Mouse (Mus musculus): Measurements from ENCODE around the gene Emilin1. TPM values are rescaled to one million over a fixed set of nuclear protein-coding genes. Genes with fewer than 3 reads are reported as not detected.
A peak's percentile ranks its signal among the peaks of the same experiment; 100 is the strongest.

Emilin1 gene
- polyA plus RNA-seq, 1 experiment from 2014 or later = 30.7 TPM

DNA sequence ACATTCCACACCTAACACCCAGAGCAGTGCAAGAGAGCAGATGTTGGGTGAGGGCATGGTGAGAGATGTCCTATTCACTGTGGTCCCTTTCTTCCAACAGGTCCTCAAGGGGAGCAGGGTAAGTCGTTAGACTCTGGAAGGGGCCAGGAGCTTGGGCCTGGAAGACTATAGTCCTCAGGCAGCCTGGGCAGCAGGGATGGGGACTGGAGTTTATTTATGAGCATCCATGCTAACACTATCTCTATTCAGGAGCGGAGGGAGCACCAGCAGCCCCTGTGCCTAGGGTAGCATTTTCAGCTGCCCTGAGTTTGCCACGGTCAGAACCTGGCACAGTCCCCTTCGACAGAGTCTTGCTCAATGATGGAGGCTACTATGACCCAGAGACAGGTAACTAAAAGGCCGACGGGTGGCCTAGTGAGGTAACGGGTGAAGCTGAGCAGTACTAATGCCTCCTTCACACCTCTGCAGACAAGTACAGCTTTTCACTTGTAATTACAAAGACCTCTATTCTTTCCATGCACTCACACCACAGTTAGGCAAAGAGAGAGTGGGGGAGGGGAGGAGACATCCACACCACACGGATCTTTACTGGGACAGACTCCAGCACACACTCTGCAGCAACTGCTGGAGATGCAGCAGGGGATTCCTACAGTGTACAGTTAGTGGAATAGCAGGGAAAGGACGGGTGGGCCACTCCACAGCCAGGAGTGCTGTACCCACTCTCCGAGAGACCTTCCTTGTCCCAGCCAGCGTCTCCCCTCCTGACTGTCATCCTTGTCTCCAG lies 6.8 kb downstream of the Emilin1 start:
- 60% methylated on average over 11 of the region's 11 CpGs for WGBS
- Histone ChIP-seq H3K9ac (no peak overlapping the region), H3K4me3 (no peak overlapping the region), H3K27me3 (0 out of 2 replicates have a peak, but pooled peaks cover 2% of the 10 kb centered on the region), H3K27ac (replicated peaks) (no peak overlapping the region), H3K9me3 (no peaks in the 10 kb centered on the region), H3K4me1 (replicated peaks) (peaks cover 40% of the 10 kb centered on the region), H3K36me3 (no peaks in the 10 kb centered on the region), H3K4me2 (peak overlapping the region; percentile 84; the same call in 1 of the 2 replicates)
- no peak for ATAC-seq (ENCODE audit: low read depth)

DNA sequence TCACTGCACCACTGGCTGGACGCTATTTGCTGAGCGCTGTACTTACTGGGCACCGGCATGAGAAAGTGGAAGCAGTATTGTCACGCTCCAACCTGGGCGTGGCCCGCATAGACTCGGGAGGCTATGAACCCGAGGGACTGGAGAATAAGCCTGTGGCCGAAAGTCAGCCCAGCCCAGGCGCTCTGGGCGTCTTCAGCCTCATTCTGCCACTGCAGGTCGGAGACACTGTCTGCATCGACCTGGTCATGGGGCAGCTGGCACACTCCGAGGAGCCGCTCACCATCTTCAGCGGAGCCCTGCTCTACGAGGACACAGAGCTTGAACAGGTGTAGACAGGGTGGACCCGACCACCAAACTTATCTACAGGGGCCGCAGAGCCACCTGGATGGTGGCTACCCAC lies 7.4 kb downstream of the Emilin1 start:
- H3K36me3 ChIP-seq = no peaks in the 10 kb centered on the region
- 0 out of 2 replicates have a peak, but pooled peaks cover 2% of the 10 kb centered on the region for H3K27me3 ChIP-seq
- H3K27ac ChIP-seq (replicated peaks) = no peak overlapping the region
- peak overlapping the region; percentile 84 for H3K4me2 ChIP-seq
- no peak overlapping the region for H3K4me3 ChIP-seq
- H3K4me1 ChIP-seq (replicated peaks) = peaks cover 34% of the 10 kb centered on the region
- no peak overlapping the region for H3K9ac ChIP-seq
- ATAC-seq (ENCODE audit: low read depth) = peak; percentile 2; the same call in 1 of the 2 replicates
- WGBS = 56% methylated on average over 19 of the region's 19 CpGs
- no peaks in the 10 kb centered on the region for H3K9me3 ChIP-seq

GRCm38 (mm10) chr5:30921256-30922033 lies 8.2 kb downstream of the Emilin1 start, which contains the start of gene Khk:
Gene Khk, plus strand, starts transcription at chr5:30921431.
- Histone ChIP-seq H3K36me3 (no peaks in the 10 kb centered on the region), H3K9ac (peak within 1 kb of the TSS; percentile 71), H3K27me3 (0 out of 2 replicates have a peak, but pooled peaks cover 2% of the 10 kb centered on the region), H3K27ac (replicated peaks) (peak within 1 kb of the TSS; percentile 73), H3K9me3 (no peaks in the 10 kb centered on the region), H3K4me3 (peak within 1 kb of the TSS; percentile 49), H3K4me2 (peak within 1 kb of the TSS; percentile 84), H3K4me1 (replicated peaks) (peaks cover 28% of the 10 kb centered on the region)
- ATAC-seq (ENCODE audit: low read depth) = peak; percentile 73
- 1% methylated on average over 39 of the region's 40 CpGs for whole genome bisulfite sequencing

- peak overlapping the region; percentile 49; the same call in 1 of the 2 replicates for H3K4me3 ChIP-seq
- peaks cover 28% of the 10 kb centered on the region for H3K4me1 ChIP-seq (replicated peaks)
- no peak for ATAC-seq (ENCODE audit: low read depth)
- H3K27me3 ChIP-seq = 0 out of 2 replicates have a peak, but pooled peaks cover 2% of the 10 kb centered on the region
- no peak overlapping the region for H3K27ac ChIP-seq (replicated peaks)
- no peaks in the 10 kb centered on the region for H3K36me3 ChIP-seq
- H3K9me3 ChIP-seq = no peaks in the 10 kb centered on the region
- 77% methylated on average over 10 of the region's 10 CpGs for WGBS
- H3K9ac ChIP-seq = peak overlapping the region; percentile 71
- peak overlapping the region; percentile 84 for H3K4me2 ChIP-seq
Measured at GRCm38 (mm10) chr5:30922581-30923041, 9.4 kb downstream of the Emilin1 start.

- Histone ChIP-seq H3K36me3 (no peaks in the 10 kb centered on the region), H3K9ac (no peak overlapping the region), H3K4me1 (replicated peaks) (peaks cover 28% of the 10 kb centered on the region), H3K9me3 (no peaks in the 10 kb centered on the region), H3K4me3 (no peak overlapping the region), H3K27ac (replicated peaks) (no peak overlapping the region), H3K4me2 (no peak overlapping the region), H3K27me3 (0 out of 2 replicates have a peak, but pooled peaks cover 2% of the 10 kb centered on the region)
- no peak for ATAC-seq (ENCODE audit: low read depth)
- WGBS = 87% methylated on average over 6 of the region's 6 CpGs
Measured at GRCm38 (mm10) chr5:30923119-30923518, 9.9 kb downstream of the Emilin1 start.

DNA sequence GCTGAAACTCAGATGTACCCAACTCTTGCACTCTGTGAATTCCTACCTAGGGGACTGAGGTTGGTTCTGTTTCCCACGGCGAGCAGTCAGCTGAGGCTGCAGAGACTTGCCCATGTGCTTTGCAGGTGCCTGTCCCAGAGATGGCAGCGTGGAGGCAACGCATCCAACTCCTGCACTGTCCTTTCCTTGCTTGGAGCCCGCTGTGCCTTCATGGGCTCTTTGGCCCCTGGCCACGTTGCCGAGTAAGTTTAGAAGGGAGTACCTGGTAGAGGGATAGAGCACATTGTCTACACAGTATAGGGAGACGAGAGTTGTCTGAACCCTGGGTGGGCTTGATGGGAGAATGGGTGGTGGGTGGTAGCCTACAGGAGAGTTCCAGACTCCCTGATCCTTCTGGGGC lies 11.4 kb downstream of the Emilin1 start:
- ATAC-seq (ENCODE audit: low read depth) = no peak
- H3K9me3 ChIP-seq = no peaks in the 10 kb centered on the region
- no peak overlapping the region for H3K27ac ChIP-seq (replicated peaks)
- H3K4me1 ChIP-seq (replicated peaks) = peaks cover 28% of the 10 kb centered on the region
- H3K36me3 ChIP-seq = no peaks in the 10 kb centered on the region
- no peak overlapping the region for H3K9ac ChIP-seq
- no peak overlapping the region for H3K4me3 ChIP-seq
- 83% methylated on average over 8 of the region's 8 CpGs for WGBS
- H3K27me3 ChIP-seq = 0 out of 2 replicates have a peak, but pooled peaks cover 2% of the 10 kb centered on the region
- H3K4me2 ChIP-seq = no peak overlapping the region

- no peak overlapping the region for H3K4me3 ChIP-seq
- H3K36me3 ChIP-seq = no peaks in the 10 kb centered on the region
- no peaks in the 10 kb centered on the region for H3K9me3 ChIP-seq
- H3K4me2 ChIP-seq = no peak overlapping the region
- 85% methylated on average over 5 of the region's 5 CpGs for WGBS
- H3K27ac ChIP-seq (replicated peaks) = no peak overlapping the region
- H3K27me3 ChIP-seq = 0 out of 2 replicates have a peak, but pooled peaks cover 2% of the 10 kb centered on the region
- no peak overlapping the region for H3K9ac ChIP-seq
- peaks cover 23% of the 10 kb centered on the region for H3K4me1 ChIP-seq (replicated peaks)
- no peak for ATAC-seq (ENCODE audit: low read depth)
Measured at GRCm38 (mm10) chr5:30925217-30925616, 12.0 kb downstream of the Emilin1 start.

- Histone ChIP-seq H3K4me1 (replicated peaks) (peaks cover 14% of the 10 kb centered on the region), H3K27ac (replicated peaks) (no peak overlapping the region), H3K27me3 (0 out of 2 replicates have a peak, but pooled peaks cover 2% of the 10 kb centered on the region), H3K9ac (no peak overlapping the region), H3K4me3 (no peak overlapping the region), H3K36me3 (no peaks in the 10 kb centered on the region), H3K9me3 (no peaks in the 10 kb centered on the region), H3K4me2 (no peak overlapping the region)
- ATAC-seq (ENCODE audit: low read depth) = no peak
- WGBS = 80% methylated on average over 2 of the region's 2 CpGs
Measured at GRCm38 (mm10) chr5:30926073-30926472, 12.9 kb downstream of the Emilin1 start.

DNA sequence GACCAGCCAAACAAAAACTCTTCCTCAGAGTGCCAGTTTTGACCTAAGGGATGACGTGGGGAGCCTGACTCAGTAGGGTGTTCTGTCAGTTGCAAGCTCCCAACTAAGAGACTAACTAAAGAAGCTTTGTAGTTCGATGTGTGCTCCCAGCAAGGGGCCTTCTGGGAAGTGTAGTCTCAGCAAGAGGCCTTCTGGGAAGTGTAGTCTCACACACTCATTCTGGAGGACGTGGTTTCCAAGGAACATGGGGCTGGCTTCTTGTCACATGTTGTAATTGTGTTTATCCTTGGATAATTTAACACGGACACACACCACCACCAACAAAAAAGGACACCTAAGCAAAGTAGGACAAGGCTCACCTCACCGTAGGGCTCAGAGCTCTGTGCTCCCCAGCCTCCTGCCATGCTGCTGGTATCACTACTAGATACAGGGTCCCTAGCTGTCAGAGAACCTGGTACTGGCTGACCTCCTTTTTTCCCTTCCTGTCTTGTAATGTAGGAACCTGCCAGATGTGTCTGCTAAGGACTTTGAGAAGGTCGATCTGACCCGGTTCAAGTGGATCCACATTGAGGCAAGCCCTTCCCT lies 14.8 kb downstream of the Emilin1 start:
- H3K9ac ChIP-seq = no peak overlapping the region
- H3K27ac ChIP-seq (replicated peaks) = no peak overlapping the region
- whole genome bisulfite sequencing = 39% methylated on average over 7 of the region's 7 CpGs
- H3K4me2 ChIP-seq = peak overlapping the region; percentile 46
- no peaks in the 10 kb centered on the region for H3K36me3 ChIP-seq
- 0 out of 2 replicates have a peak, but pooled peaks cover 2% of the 10 kb centered on the region for H3K27me3 ChIP-seq
- no peak overlapping the region for H3K4me3 ChIP-seq
- ATAC-seq (ENCODE audit: low read depth) = peak; percentile 68
- no peaks in the 10 kb centered on the region for H3K9me3 ChIP-seq
- no peaks in the 10 kb centered on the region for H3K4me1 ChIP-seq (replicated peaks)

GRCm38 (mm10) chr5:30930121-30930520 lies 16.9 kb downstream of the Emilin1 start:
- H3K36me3 ChIP-seq = no peaks in the 10 kb centered on the region
- no peaks in the 10 kb centered on the region for H3K4me1 ChIP-seq (replicated peaks)
- ATAC-seq (ENCODE audit: low read depth) = no peak
- 38% methylated on average over 4 of the region's 4 CpGs for WGBS
- no peak overlapping the region for H3K4me3 ChIP-seq
- H3K27ac ChIP-seq (replicated peaks) = no peak overlapping the region
- no peak overlapping the region for H3K4me2 ChIP-seq
- no peak overlapping the region for H3K9ac ChIP-seq
- no peaks in the 10 kb centered on the region for H3K27me3 ChIP-seq
- no peaks in the 10 kb centered on the region for H3K9me3 ChIP-seq

GRCm38 (mm10) chr5:30930846-30931245 lies 17.6 kb downstream of the Emilin1 start:
- no peak overlapping the region for H3K4me2 ChIP-seq
- no peak overlapping the region for H3K27ac ChIP-seq (replicated peaks)
- WGBS = 80% methylated on average over 6 of the region's 6 CpGs
- H3K4me1 ChIP-seq (replicated peaks) = no peaks in the 10 kb centered on the region
- H3K4me3 ChIP-seq = no peak overlapping the region
- H3K36me3 ChIP-seq = no peaks in the 10 kb centered on the region
- ATAC-seq (ENCODE audit: low read depth) = no peak
- H3K27me3 ChIP-seq = no peaks in the 10 kb centered on the region
- no peaks in the 10 kb centered on the region for H3K9me3 ChIP-seq
- no peak overlapping the region for H3K9ac ChIP-seq
